Mouse (Mus musculus): ENCODE data around the gene Clic6. TPM values are rescaled to one million over a fixed set of nuclear protein-coding genes. Genes with fewer than 3 reads are reported as not detected.

Clic6 gene
- total RNA-seq, 1 experiment from 2014 or later: not detected

Other genes with a start within 250 kb of the Clic6 start
- gene Kcne2, start 193.3 kb upstream of the Clic6 start, total RNA-seq (2021): not detected in 2 replicates
- gene Smim11, start 184.4 kb upstream of the Clic6 start, total RNA-seq (2021): 72.8 and 74.9 TPM in 2 replicates
- gene Fam243, start 164.3 kb upstream of the Clic6 start, total RNA-seq (2021): not detected in 2 replicates
- not detected in 2 replicates for gene Kcne1, start 126.3 kb upstream of the Clic6 start, total RNA-seq (2021)
- gene Rcan1, start 14.9 kb upstream of the Clic6 start, total RNA-seq (2021): 14.7 and 16.2 TPM in 2 replicates

All from adrenal gland, postnatal 25 days (tissue).